Mouse (Mus musculus) cortical plate, adult 2 months (tissue): ENCODE data around the gene Pltp.
"Not testable (repeated sequence)": the region's sequence is repeated elsewhere in the genome, so short reads cannot be mapped to it uniquely, and the experiment has no call there.

Experiments
- CTCF ChIP-seq: fragments of 200-500 bp; IDR thresholded peaks from 2 replicates; pipeline ENCODE4 v1.5.1; 2011; ENCODE audit warnings: mild to moderate bottlenecking, control low read depth, low read length; ENCODE audit not compliant: insufficient read depth; ENCODE audit errors: extremely low read depth
- POLR2A ChIP-seq: fragments of 200-500 bp; IDR thresholded peaks from 2 replicates; pipeline ENCODE4 v1.6.1; 2011; ENCODE audit warnings: mild to moderate bottlenecking, low read length, control low read depth; ENCODE audit not compliant: insufficient read depth; ENCODE audit errors: extremely low read depth

DNA sequence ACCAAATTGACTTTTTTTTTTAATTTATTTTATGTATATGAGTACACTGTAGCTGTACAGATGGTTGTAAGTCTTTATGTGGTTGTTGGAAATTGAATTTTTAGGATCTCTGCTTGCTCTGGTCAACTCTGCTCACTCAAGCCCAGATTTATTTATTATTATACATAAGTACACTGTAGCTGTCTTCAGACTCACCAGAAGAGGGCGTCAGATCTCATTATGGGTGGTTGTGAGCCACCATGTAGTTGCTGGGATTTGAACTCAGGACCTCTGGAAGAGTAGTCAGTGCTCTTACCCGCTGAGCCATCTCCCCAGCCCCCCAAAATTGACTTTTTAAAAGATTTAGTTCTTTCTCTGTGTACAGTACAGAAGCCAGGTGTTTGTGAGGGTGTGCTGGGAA is 18.1 kb upstream of the Pltp start:
- TF ChIP-seq CTCF, POLR2A: not testable (repeated sequence)
